Mouse (Mus musculus) cortical plate, adult 2 months (tissue): ENCODE data around the gene Arf6.

Experiments used
- CTCF ChIP-seq: fragments of 200-500 bp; IDR thresholded peaks from 2 replicates; pipeline ENCODE4 v1.5.1; 2011; ENCODE audit warnings: mild to moderate bottlenecking, control low read depth, low read length; ENCODE audit not compliant: insufficient read depth; ENCODE audit errors: extremely low read depth
- POLR2A ChIP-seq: fragments of 200-500 bp; IDR thresholded peaks from 2 replicates; pipeline ENCODE4 v1.6.1; 2011; ENCODE audit warnings: mild to moderate bottlenecking, low read length, control low read depth; ENCODE audit not compliant: insufficient read depth; ENCODE audit errors: extremely low read depth

DNA sequence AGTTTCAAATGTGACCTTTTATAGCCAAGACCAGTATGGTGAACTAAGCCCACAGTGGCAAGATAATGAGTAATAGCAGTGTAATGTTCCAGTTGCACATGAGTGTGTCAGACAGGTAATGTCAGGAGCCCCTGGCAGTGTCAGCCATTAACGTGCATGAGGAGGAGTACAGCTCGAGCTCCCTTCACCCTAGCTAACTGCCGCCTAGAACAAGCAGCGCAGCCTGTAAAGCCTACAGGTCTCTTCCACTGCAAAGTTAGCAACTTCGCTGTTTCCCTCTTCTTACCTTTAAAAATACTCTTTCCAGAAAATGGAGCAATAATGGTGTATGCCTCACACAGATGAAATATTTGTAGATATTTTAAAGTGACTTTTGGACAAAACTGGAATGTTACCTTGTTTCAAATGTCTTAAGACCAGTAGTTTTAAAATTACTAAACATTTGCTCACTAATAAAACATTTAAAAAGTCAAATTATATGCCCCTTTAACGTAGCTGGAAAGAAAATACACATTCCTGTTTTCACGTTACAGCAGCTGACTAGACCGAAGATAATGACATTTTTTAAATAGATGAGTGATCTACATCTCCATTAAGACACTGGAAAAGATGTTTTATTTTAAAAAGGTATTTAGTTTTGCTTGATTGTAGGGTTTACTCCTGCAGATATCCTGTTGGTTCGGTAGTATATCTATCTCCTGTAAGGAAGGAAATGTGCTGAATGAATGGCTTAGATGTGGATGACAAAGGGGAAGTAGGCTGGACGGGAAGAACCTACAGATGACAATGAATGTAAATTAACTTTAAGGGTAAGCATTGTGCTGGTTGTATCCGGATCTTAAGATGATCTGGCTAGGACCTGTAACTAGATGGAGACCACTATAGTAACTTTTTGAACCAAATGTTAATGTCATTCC, 2.2 kb downstream of the Arf6 start:
- TF ChIP-seq POLR2A = no peak
- TF ChIP-seq CTCF = no peak
